17 mouse cellular contexts compared by ENCODE assay signal in genomic region chr4:12629375-12629821, GRCm38 (mm10).
DNase-seq lines count a peak whose midpoint lies in the region; ATAC-seq lines count a peak whose summit lies in the region.
"Had no signal": no experiment of that assay in that cellular context is flagged by ENCODE, and none has a peak within 500 bp of the region (broad histone marks: within the 10 kb centered on the region; RNA-seq: fewer than 3 reads in every experiment).

No protein-coding gene starts in this region.

- H3K4me2 ChIP-seq in neural tube, embryonic 11.5 days (ENCODE audit: low read depth) = no peak overlapping the region
- no peak overlapping the region for H3K4me2 ChIP-seq in midbrain, embryonic 11.5 days
- no peak overlapping the region for H3K4me2 ChIP-seq in neural tube, embryonic 15.5 days
- no peak overlapping the region for H3K4me2 ChIP-seq in intestine, embryonic 15.5 days (replicated peaks)
- H3K4me2 ChIP-seq: limb, embryonic 15.5 days had no signal

- DNase-seq in neural tube, embryonic 11.5 days (ENCODE audit: low spot score) = peak; percentile 36
- DNase-seq in neural tube, embryonic 10.5 days (ENCODE audit: extremely low spot score, low spot score) = no peak
- DNase-seq in hindbrain, embryonic 10.5 days (ENCODE audit: low spot score) = no peak
- peak; percentile 84 for DNase-seq in midbrain, embryonic 11.5 days (ENCODE audit: low spot score, missing footprints)
- no peak for DNase-seq in spleen, postnatal 10 days (ENCODE audit: low spot score in 2 of 2)
- DNase-seq in cerebellum, adult 11-12 months = no peak
- DNase-seq: adrenal gland, postnatal 36 days; heart, postnatal 14 days; kidney, adult 2 months; lung, adult 18-20 months; right cerebral cortex, postnatal 25 days; thymus, adult 2 months had no signal

- H3K27ac ChIP-seq in neural tube, embryonic 11.5 days (ENCODE audit: low read depth, low read length) = no peak overlapping the region
- H3K27ac ChIP-seq in hindbrain, embryonic 10.5 days = 0 out of 2 replicates have a peak overlapping the region, but pooled peaks have one; percentile 17
- peak overlapping the region; percentile 10; the same call in 1 of the 2 replicates for H3K27ac ChIP-seq in midbrain, embryonic 11.5 days (ENCODE audit: low read depth, low read length)
- H3K27ac ChIP-seq in neural tube, embryonic 15.5 days (replicated peaks) = no peak overlapping the region
- no peak overlapping the region for H3K27ac ChIP-seq in intestine, embryonic 15.5 days
- H3K27ac ChIP-seq: limb, embryonic 15.5 days had no signal

- peak; percentile 80 for ATAC-seq in neural tube, embryonic 11.5 days (ENCODE audit: insufficient read depth, low FRiP score, low TSS enrichment)
- peak; percentile 69 for ATAC-seq in midbrain, embryonic 11.5 days (ENCODE audit: low FRiP score)
- peak; percentile 80 for ATAC-seq in neural tube, embryonic 15.5 days (ENCODE audit: low FRiP score)
- no peak for ATAC-seq in intestine, embryonic 15.5 days

- no peak overlapping the region for H3K9ac ChIP-seq in neural tube, embryonic 11.5 days (ENCODE audit: low read length)
- H3K9ac ChIP-seq in midbrain, embryonic 11.5 days (ENCODE audit: low read length) = no peak overlapping the region
- no peak overlapping the region for H3K9ac ChIP-seq in neural tube, embryonic 15.5 days (replicated peaks)
- no peak overlapping the region for H3K9ac ChIP-seq in intestine, embryonic 15.5 days
- H3K9ac ChIP-seq: limb, embryonic 15.5 days had no signal

- H3K4me1 ChIP-seq in neural tube, embryonic 11.5 days (ENCODE audit: control insufficient read depth, insufficient read depth, low read length) = peaks cover 8% of the 10 kb centered on the region; the same call in 1 of the 2 replicates
- H3K4me1 ChIP-seq in hindbrain, embryonic 10.5 days (replicated peaks) = peaks cover 26% of the 10 kb centered on the region
- peaks cover 14% of the 10 kb centered on the region for H3K4me1 ChIP-seq in midbrain, embryonic 11.5 days (ENCODE audit: control insufficient read depth, insufficient read depth, low read length)
- H3K4me1 ChIP-seq in neural tube, embryonic 15.5 days = peaks cover 4% of the 10 kb centered on the region; the same call in 1 of the 2 replicates
- H3K4me1 ChIP-seq in intestine, embryonic 15.5 days (replicated peaks) = no peaks in the 10 kb centered on the region
- H3K4me1 ChIP-seq: limb, embryonic 15.5 days had no signal

- no peaks in the 10 kb centered on the region for H3K9me3 ChIP-seq in neural tube, embryonic 11.5 days (ENCODE audit: control insufficient read depth, low read length)
- H3K9me3 ChIP-seq in hindbrain, embryonic 10.5 days = no peaks in the 10 kb centered on the region
- H3K9me3 ChIP-seq in midbrain, embryonic 11.5 days (ENCODE audit: control insufficient read depth, low read length) = no peaks in the 10 kb centered on the region
- H3K9me3 ChIP-seq in neural tube, embryonic 15.5 days (replicated peaks) = no peaks in the 10 kb centered on the region
- no peaks in the 10 kb centered on the region for H3K9me3 ChIP-seq in intestine, embryonic 15.5 days
- H3K9me3 ChIP-seq: limb, embryonic 15.5 days; megakaryocyte, embryonic 14.5 days had no signal

- no peak overlapping the region for H3K4me3 ChIP-seq in neural tube, embryonic 11.5 days (ENCODE audit: low read depth, low read length)
- no peak overlapping the region for H3K4me3 ChIP-seq in hindbrain, embryonic 10.5 days
- no peak overlapping the region for H3K4me3 ChIP-seq in midbrain, embryonic 11.5 days (ENCODE audit: low read depth, low read length)
- no peak overlapping the region for H3K4me3 ChIP-seq in neural tube, embryonic 15.5 days (replicated peaks)
- no peak overlapping the region for H3K4me3 ChIP-seq in intestine, embryonic 15.5 days (replicated peaks)
- H3K4me3 ChIP-seq: erythroblast, embryonic 14.5 days; limb, embryonic 15.5 days; megakaryocyte, embryonic 14.5 days had no signal

- H3K36me3 ChIP-seq in neural tube, embryonic 11.5 days (ENCODE audit: control insufficient read depth, insufficient read depth, low read length) = no peaks in the 10 kb centered on the region
- no peaks in the 10 kb centered on the region for H3K36me3 ChIP-seq in hindbrain, embryonic 10.5 days
- H3K36me3 ChIP-seq in midbrain, embryonic 11.5 days (ENCODE audit: control insufficient read depth, insufficient read depth, low read length) = no peaks in the 10 kb centered on the region
- H3K36me3 ChIP-seq in neural tube, embryonic 15.5 days = no peaks in the 10 kb centered on the region
- H3K36me3 ChIP-seq in intestine, embryonic 15.5 days = no peaks in the 10 kb centered on the region
- H3K36me3 ChIP-seq: limb, embryonic 15.5 days had no signal

- WGBS in neural tube, embryonic 11.5 days = 40% methylated on average over 2 of the region's 2 CpGs
- WGBS in hindbrain, embryonic 10.5 days = 46% methylated on average over 2 of the region's 2 CpGs
- 30% methylated on average over 2 of the region's 2 CpGs for WGBS in midbrain, embryonic 11.5 days
- WGBS in neural tube, embryonic 15.5 days = 17% methylated on average over 2 of the region's 2 CpGs
- 62% methylated on average over 2 of the region's 2 CpGs for WGBS in intestine, embryonic 15.5 days

- H3K27me3 ChIP-seq in neural tube, embryonic 11.5 days (ENCODE audit: control insufficient read depth, insufficient read depth, low read length) = 0 out of 2 replicates have a peak, but pooled peaks cover 2% of the 10 kb centered on the region
- peaks cover 76% of the 10 kb centered on the region for H3K27me3 ChIP-seq in hindbrain, embryonic 10.5 days (ENCODE audit: insufficient read depth, poor library complexity, severe bottlenecking)
- no peaks in the 10 kb centered on the region for H3K27me3 ChIP-seq in midbrain, embryonic 11.5 days (ENCODE audit: control insufficient read depth, insufficient read depth, low read length)
- H3K27me3 ChIP-seq in neural tube, embryonic 15.5 days (replicated peaks) = no peaks in the 10 kb centered on the region
- no peaks in the 10 kb centered on the region for H3K27me3 ChIP-seq in intestine, embryonic 15.5 days (replicated peaks)
- H3K27me3 ChIP-seq: limb, embryonic 15.5 days; megakaryocyte, embryonic 14.5 days had no signal

Comparison
In these comparisons a context has a peak if more than half of its experiments do, and no peak if none do; other contexts are left out.
1. DNase-seq: peak in neural tube, embryonic 11.5 days (single experiment) and midbrain, embryonic 11.5 days (single experiment); none in neural tube, embryonic 10.5 days (single experiment), hindbrain, embryonic 10.5 days (single experiment), spleen, postnatal 10 days (0 of 2) and cerebellum, adult 11-12 months (single experiment).
2. H3K27ac ChIP-seq: peak in hindbrain, embryonic 10.5 days (single experiment) and midbrain, embryonic 11.5 days (single experiment); none in neural tube, embryonic 11.5 days (single experiment), neural tube, embryonic 15.5 days (single experiment) and intestine, embryonic 15.5 days (single experiment).